Mouse (Mus musculus) embryonic facial prominence, embryonic 14.5 days (tissue): ENCODE results near the gene Rnf141. TPM values are rescaled to one million over a fixed set of nuclear protein-coding genes. Genes with fewer than 3 reads are reported as not detected.

Source experiments
- ATAC-seq: fragments of 200-750 bp; cut with Nextera tagmentation; 2 replicates; pipeline ENCODE4 v1.8.0; 2017; ENCODE audit warnings: low read depth, moderate number of reproducible peaks, moderate TSS enrichment
- DNase-seq: peaks from one replicate; pipeline ENCODE4 v3.0.0-alpha.2; 2015; ENCODE audit warnings: low spot score
- H3K27ac ChIP-seq: fragments of 300-500 bp; sonication (generic); replicated peaks from 2 replicates; pipeline ENCODE4 v1.5.1; 2014; ENCODE audit warnings: low read depth, mild to moderate bottlenecking, low read length, moderate library complexity
- H3K27me3 ChIP-seq: fragments of 300-500 bp; sonication (generic); replicated peaks from 2 replicates; pipeline ENCODE4 v1.6.1; 2014; ENCODE audit warnings: low read length; ENCODE audit not compliant: control insufficient read depth, insufficient read depth
- H3K36me3 ChIP-seq: fragments of 300-500 bp; sonication (generic); 2 replicates; pipeline ENCODE4 v1.6.1; 2014; ENCODE audit warnings: low read length, mixed read lengths; ENCODE audit not compliant: control insufficient read depth, insufficient read depth
- H3K4me1 ChIP-seq: fragments of 300-500 bp; sonication (generic); 2 replicates; pipeline ENCODE4 v1.6.1; 2014; ENCODE audit warnings: antibody characterized with exemption, low read length; ENCODE audit not compliant: control insufficient read depth, insufficient read depth
- H3K4me2 ChIP-seq: fragments of 300-500 bp; sonication (generic); 2 replicates; pipeline ENCODE4 v1.6.1; 2014; ENCODE audit warnings: low read depth, mild to moderate bottlenecking, low read length, moderate library complexity, mixed read lengths
- H3K4me3 ChIP-seq: fragments of 300-500 bp; sonication (generic); 2 replicates; pipeline ENCODE4 v1.5.1; 2014; ENCODE audit warnings: low read depth, mild to moderate bottlenecking, low read length
- H3K9ac ChIP-seq: fragments of 300-500 bp; sonication (generic); 2 replicates; pipeline ENCODE4 v1.6.1; 2014; ENCODE audit warnings: low read depth, mild to moderate bottlenecking, low read length, moderate library complexity, mixed read lengths
- H3K9me3 ChIP-seq: fragments of 300-500 bp; sonication (generic); 2 replicates; pipeline ENCODE4 v1.6.1; 2016; ENCODE audit warnings: low read length; ENCODE audit not compliant: control insufficient read depth
- WGBS: fragments of 180-500 bp; shearing (Covaris S2); extraction: QIAGEN DNeasy Blood & Tissue Kit; methylation state at CpG from one replicate; pipeline ENCODE4 v1.1.7; 2014; 5-methylcytosine and 5-hydroxymethylcytosine counted together
- polyA plus RNA-seq: library from polyadenylated mRNA; unstranded; fragments of >200 nt; fragmentation: Nextera tagmentation; extraction: Ambion mirVana; gene quantifications from 2 replicates; pipeline ENCODE4 v1.2.1, GENCODE M21; 2014

The Rnf141 gene
- polyA plus RNA-seq, 1 experiment from 2014 or later: 30.2 TPM

DNA sequence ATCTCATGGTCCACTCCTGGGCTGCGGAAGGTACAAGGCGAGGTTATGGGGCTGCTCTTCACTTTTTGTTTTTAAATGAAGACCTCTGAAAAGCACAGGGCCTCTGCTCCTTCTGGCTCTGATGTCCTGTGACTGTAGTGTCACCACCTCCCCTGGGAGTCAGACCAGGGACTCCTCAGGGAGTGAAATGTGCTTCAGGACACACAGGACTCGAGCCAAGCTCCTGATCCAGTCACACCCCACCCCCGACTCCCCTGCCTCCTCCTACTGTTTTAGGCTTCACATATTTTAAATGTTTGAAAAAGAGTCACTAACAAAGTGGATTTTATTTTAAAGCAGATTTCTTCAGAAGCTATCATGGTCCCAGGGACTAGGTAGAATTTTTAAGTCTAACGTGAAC, 32.7 kb downstream of the Rnf141 start:
- Histone ChIP-seq H3K4me2 (no peak overlapping the region), H3K27me3 (no peaks in the 10 kb centered on the region), H3K4me1 (no peaks in the 10 kb centered on the region; the same call in 1 of the 2 replicates), H3K36me3 (peaks cover 5% of the 10 kb centered on the region; the same call in 1 of the 2 replicates), H3K27ac (no peak overlapping the region), H3K9ac (no peak overlapping the region), H3K4me3 (no peak overlapping the region), H3K9me3 (no peaks in the 10 kb centered on the region)
- whole genome bisulfite sequencing: 79% methylated on average over 5 of the region's 5 CpGs
- no peak for DNase-seq
- ATAC-seq: no peak

GRCm38 (mm10) chr7:110810995-110811394, 33.3 kb downstream of the Rnf141 start:
- DNase-seq: no peak
- no peak for ATAC-seq
- no peaks in the 10 kb centered on the region for H3K9me3 ChIP-seq

GRCm38 (mm10) chr7:110809585-110810557, 34.4 kb downstream of the Rnf141 start:
- Histone ChIP-seq H3K4me1 (no peaks in the 10 kb centered on the region; the same call in 1 of the 2 replicates), H3K4me2 (no peak overlapping the region), H3K4me3 (no peak overlapping the region), H3K27ac (peak overlapping the region; percentile 8; the same call in 1 of the 2 replicates), H3K9me3 (no peaks in the 10 kb centered on the region), H3K27me3 (no peaks in the 10 kb centered on the region), H3K9ac (no peak overlapping the region), H3K36me3 (peaks cover 5% of the 10 kb centered on the region; the same call in 1 of the 2 replicates)
- ATAC-seq (no peak), DNase-seq (no peak)
- 86% methylated on average over 18 of the region's 18 CpGs for WGBS

More at GRCm38 (mm10) chr7:110810995-110811394, 33.3 kb downstream of the Rnf141 start:
- H3K27ac ChIP-seq: no peak overlapping the region
- H3K4me1 ChIP-seq: no peaks in the 10 kb centered on the region; the same call in 1 of the 2 replicates
- H3K9ac ChIP-seq: no peak overlapping the region
- WGBS: 79% methylated on average over 8 of the region's 8 CpGs
- no peaks in the 10 kb centered on the region for H3K27me3 ChIP-seq
- no peak overlapping the region for H3K4me3 ChIP-seq
- H3K4me2 ChIP-seq: no peak overlapping the region
- H3K36me3 ChIP-seq: peaks cover 5% of the 10 kb centered on the region; the same call in 1 of the 2 replicates

GRCm38 (mm10) chr7:110808962-110809361, 35.3 kb downstream of the Rnf141 start:
- peak overlapping the region; percentile 33 for H3K27ac ChIP-seq
- no peak overlapping the region for H3K4me2 ChIP-seq
- no peaks in the 10 kb centered on the region for H3K9me3 ChIP-seq
- H3K4me3 ChIP-seq: no peak overlapping the region
- H3K4me1 ChIP-seq: no peaks in the 10 kb centered on the region; the same call in 1 of the 2 replicates
- ATAC-seq: peak; percentile 31
- H3K36me3 ChIP-seq: peaks cover 5% of the 10 kb centered on the region; the same call in 1 of the 2 replicates
- H3K9ac ChIP-seq: no peak overlapping the region
- 22% methylated on average over 3 of the region's 3 CpGs for WGBS
- no peaks in the 10 kb centered on the region for H3K27me3 ChIP-seq
- DNase-seq: peak; percentile 93

GRCm38 (mm10) chr7:110807460-110808030, 36.7 kb downstream of the Rnf141 start:
- H3K4me3 ChIP-seq: no peak overlapping the region
- DNase-seq (no peak), ATAC-seq (no peak)
- H3K36me3 ChIP-seq: peaks cover 3% of the 10 kb centered on the region; the same call in 1 of the 2 replicates
- no peak overlapping the region for H3K9ac ChIP-seq
- no peaks in the 10 kb centered on the region for H3K9me3 ChIP-seq
- no peaks in the 10 kb centered on the region for H3K27me3 ChIP-seq
- no peaks in the 10 kb centered on the region; the same call in 1 of the 2 replicates for H3K4me1 ChIP-seq
- WGBS: 84% methylated on average over 13 of the region's 13 CpGs
- no peak overlapping the region for H3K4me2 ChIP-seq
- no peak overlapping the region for H3K27ac ChIP-seq

DNA sequence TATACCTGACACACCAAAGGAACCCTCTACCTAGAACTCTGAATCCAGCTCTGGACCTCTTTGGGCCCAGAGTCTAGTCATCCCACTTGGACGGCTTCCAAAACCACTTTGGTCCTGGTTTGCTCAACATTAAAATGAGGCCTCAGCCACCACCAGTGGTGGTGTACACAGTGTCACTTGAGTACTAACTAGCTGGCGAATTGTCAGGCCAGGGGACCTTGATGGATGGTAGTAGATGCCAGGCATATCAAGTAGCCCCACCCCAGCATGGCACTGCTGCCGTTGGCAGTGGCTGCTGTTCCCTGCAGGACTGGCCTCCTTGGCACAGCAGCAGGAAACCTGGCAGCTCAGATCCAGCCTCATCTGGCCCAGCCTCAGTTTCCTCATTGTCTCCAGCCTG, 40.0 kb downstream of the Rnf141 start:
- ATAC-seq: no peak
- Histone ChIP-seq H3K27ac (no peak overlapping the region), H3K4me2 (no peak overlapping the region), H3K4me3 (no peak overlapping the region), H3K9me3 (no peaks in the 10 kb centered on the region), H3K27me3 (no peaks in the 10 kb centered on the region), H3K9ac (no peak overlapping the region), H3K36me3 (no peaks in the 10 kb centered on the region), H3K4me1 (no peaks in the 10 kb centered on the region; the same call in 1 of the 2 replicates)
- 73% methylated on average over 3 of the region's 3 CpGs for WGBS
- DNase-seq: no peak

DNA sequence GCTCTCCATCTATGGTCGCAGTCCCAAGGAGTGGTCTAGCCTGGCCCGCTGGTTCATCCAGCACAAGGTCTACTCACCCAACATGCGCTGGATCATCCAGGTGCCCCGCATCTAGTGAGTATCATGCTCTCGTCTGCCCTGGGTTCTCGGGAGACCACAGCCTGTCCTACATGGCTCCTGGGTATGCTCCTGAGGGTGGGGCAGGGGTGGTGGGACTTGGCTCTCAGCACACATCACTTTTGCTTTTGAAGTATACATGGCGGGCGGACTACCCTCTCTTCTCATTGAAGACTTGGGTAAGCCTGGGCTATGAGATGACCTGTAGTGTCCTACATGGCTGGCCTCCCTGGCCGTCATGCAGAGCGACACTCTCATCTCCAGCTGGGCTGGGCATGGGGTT, 41.1 kb downstream of the Rnf141 start:
- DNase-seq (no peak), ATAC-seq (no peak)
- Histone ChIP-seq H3K4me2 (no peak overlapping the region), H3K4me3 (no peak overlapping the region), H3K4me1 (no peaks in the 10 kb centered on the region; the same call in 1 of the 2 replicates), H3K27me3 (no peaks in the 10 kb centered on the region), H3K36me3 (no peaks in the 10 kb centered on the region), H3K9me3 (no peaks in the 10 kb centered on the region), H3K9ac (no peak overlapping the region), H3K27ac (no peak overlapping the region)
- 94% methylated on average over 10 of the region's 10 CpGs for WGBS

- H3K27ac ChIP-seq: no peak overlapping the region
- H3K27me3 ChIP-seq: no peaks in the 10 kb centered on the region
- H3K36me3 ChIP-seq: no peaks in the 10 kb centered on the region
- ATAC-seq (peak; percentile 56; the same call in 1 of the 2 replicates), DNase-seq (peak; percentile 92)
- no peak overlapping the region for H3K9ac ChIP-seq
- H3K4me3 ChIP-seq: no peak overlapping the region
- no peaks in the 10 kb centered on the region; the same call in 1 of the 2 replicates for H3K4me1 ChIP-seq
- no peaks in the 10 kb centered on the region for H3K9me3 ChIP-seq
- 3% methylated on average over 4 of the region's 4 CpGs for WGBS
- no peak overlapping the region for H3K4me2 ChIP-seq
Observed at GRCm38 (mm10) chr7:110801028-110801427, 43.2 kb downstream of the Rnf141 start.
